Mouse (Mus musculus): ENCODE data around the gene Gm20715. TPM values are rescaled to one million over a fixed set of nuclear protein-coding genes. Genes with fewer than 3 reads are reported as not detected.
A peak's percentile ranks its signal among the peaks of the same experiment; 100 is the strongest.
"Not testable (repeated sequence)": the region's sequence is repeated elsewhere in the genome, so short reads cannot be mapped to it uniquely, and the experiment has no call there.

Gm20715 gene
- total RNA-seq (2021) = not detected

GRCm38 (mm10) chr7:6410043-6410442 is at the start of gene Gm20715:
TSS of gene Gm20715 (plus strand) at chr7:6410277.
- intact Hi-C loops (cut with DNase I) = loop anchor here (5.0 kb wide), 2 partner anchors 48 to 128 kb away; partner anchors contain the start of gene Zfp78
- peak; percentile 96 to 99 for DNase-seq

DNA sequence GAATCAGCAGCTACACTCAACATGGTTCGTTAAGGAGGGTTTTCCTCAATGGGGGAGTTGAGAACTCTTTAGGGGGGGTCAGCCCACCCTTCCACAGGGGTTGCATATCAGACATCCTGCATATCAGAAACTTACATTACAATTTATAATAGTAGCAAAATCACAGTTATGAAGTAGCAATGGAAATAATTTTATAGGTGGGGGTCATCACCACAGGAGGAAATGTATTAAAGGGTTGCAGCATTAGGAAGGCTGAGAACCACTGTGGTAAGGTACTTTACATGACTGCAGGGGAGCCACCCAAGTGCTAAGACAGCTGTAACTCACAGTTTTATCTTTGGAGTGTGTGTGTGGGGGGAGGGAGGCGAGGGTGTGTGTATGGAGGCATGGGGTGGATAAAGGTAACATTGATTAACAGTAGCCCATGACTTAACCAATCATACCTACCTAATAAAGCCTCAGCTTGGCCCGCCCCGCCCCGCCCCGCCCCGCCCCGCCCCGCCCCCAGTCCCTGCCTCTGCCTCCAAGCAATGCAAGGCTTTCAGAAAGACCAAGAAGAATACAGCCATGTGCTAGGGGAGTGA is 49.5 kb upstream of the Gm20715 start:
- intact Hi-C loops (cut with DNase I) = loop anchor here (5.0 to 10.0 kb wide), 4 partner anchors 52 to 917 kb away; partner anchors contain the start of genes Gm20715, Gm45844 and Zim1

GRCm38 (mm10) chr7:6361756-6362155 is 48.3 kb upstream of the Gm20715 start:
- no peak for DNase-seq
- intact Hi-C loops (cut with DNase I) = loop anchor here (2.0 to 10.0 kb wide), 5 partner anchors 51 to 916 kb away; partner anchors contain the start of genes Gm20715, Gm45844 and Zim1

More for the DNA sequence above, 49.5 kb upstream of the Gm20715 start:
- DNase-seq = no peak

DNA sequence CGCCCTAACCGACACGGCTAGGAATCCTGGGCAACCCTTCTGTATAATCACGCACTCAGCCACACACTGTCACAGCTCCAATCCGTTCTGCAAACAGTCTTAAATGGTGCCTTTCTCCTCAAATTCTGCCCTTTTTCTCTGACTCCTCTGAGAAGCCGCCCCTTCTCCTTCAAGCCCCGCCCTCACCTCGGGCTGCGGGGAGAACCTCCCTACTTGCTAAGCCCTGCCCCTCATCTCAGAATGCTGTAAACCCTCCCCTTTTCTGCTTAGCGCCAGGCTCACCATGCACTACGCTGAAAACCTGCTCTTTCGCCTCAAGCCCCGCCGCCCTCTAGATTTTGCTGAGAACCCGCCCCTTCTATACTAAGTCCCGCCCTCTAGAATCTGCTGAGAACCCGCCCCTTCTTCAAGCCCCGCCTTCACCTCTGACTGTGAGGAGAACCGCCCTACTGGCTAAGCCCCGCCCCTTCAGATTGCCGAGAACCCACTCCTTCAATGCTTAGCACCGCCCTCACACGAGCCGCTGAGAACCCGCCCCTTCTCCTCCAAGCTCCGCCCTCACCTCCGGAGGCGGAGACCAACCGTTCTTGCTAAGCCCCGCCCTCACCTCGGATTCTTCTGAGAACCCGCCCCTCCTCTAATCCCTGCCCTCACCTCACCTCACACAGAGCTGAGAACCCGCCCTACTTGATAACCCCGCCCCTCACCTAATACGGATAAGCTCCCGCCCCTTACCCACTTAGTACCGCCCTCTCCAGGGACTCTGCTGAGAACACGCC is 47.6 kb upstream of the Gm20715 start:
- intact Hi-C loops (cut with DNase I) = loop anchor here (2.0 to 10.0 kb wide), 5 partner anchors 50 to 915 kb away; partner anchors contain the start of genes Gm20715, Gm45844 and Zim1
- peak; percentile 98 for DNase-seq

DNA sequence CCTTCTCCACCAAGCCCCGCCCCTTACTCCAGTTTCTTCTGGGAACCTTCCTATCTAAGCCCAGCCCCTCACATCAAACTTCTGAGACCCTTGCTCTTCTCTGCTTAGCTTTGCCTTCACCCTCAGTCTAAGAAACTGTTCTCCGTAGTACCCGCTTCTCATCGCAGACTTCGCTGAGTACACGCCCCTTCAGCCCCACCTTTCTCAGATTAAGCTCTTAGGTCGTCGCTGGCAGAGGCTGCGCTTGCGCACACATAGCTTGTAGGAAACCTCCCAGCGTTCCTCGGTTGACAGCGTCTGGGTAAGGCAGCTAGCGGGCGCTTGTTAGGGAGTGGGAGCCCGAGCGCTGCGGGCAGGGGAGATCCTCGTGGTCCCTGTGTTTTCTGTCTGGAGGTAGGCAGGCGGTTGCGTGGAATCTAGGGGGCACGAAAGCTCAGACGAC is 47.0 kb upstream of the Gm20715 start, which contains the start of gene Zfp78:
TSS of gene Zfp78 (plus strand) at position 234 of the 442 bp plus-strand sequence.
- DNase-seq = no peak
- intact Hi-C loops (cut with DNase I) = loop anchor here (2.0 to 10.0 kb wide), 5 partner anchors 49 to 914 kb away; partner anchors contain the start of genes Gm20715, Gm45844 and Zim1

DNA sequence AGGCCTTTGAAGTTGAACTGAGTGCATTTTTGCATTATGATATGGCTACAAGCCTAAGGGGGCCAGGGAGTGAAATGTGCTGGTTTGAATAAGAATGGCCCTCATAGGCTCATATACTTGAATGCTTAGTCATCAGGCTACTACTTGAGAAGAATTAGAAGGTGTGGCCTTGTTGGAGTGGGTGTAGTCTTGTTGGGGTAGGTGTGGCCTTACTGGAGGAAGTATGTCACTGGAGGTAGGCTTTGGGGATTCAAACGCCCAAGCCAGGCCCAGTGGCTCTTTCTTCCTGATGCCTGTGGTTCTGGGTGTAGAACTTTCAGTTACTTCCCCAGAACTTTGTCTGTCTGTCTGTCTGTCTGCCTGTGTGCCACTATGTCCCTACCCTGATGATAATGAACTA is 45.3 kb upstream of the Gm20715 start:
- no peak for DNase-seq
- intact Hi-C loops (cut with DNase I) = loop anchor here (2.0 to 10.0 kb wide), 5 partner anchors 16 to 913 kb away; partner anchors contain the start of genes Gm20715, Gm45844 and Zim1

- intact Hi-C loops (cut with DNase I) = loop anchor here (10.0 kb wide), 1 partner anchor 328 kb away; the partner anchor contains the start of gene Zim1
- no peak for DNase-seq
These were observed 42.9 kb upstream of the Gm20715 start for GRCm38 (mm10) chr7:6367185-6367584.

GRCm38 (mm10) chr7:6368146-6368545 is 41.9 kb upstream of the Gm20715 start:
- intact Hi-C loops (cut with DNase I) = loop anchor here (10.0 kb wide), 1 partner anchor 327 kb away; the partner anchor contains the start of gene Zim1
- DNase-seq = not testable (repeated sequence)

DNA sequence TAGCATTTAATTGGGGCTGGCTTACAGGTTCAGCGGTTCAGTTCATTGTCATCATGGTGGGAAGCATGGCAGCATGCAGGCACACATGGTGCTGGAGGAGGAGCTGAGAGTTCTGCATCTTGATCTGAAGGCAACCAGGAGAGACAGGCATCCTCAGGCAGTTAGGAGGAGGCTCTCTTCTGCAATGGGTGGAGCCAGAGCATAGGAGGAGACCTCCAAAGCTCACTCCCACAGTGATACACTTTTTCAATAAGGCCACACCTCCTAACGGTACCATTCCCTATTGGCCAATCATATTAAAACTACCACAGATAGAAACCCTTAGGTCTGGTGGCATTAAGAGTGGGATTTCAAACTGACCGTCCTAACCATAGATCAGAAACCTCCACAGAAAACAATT is 40.6 kb upstream of the Gm20715 start:
- no peak for DNase-seq
- intact Hi-C loops (cut with DNase I) = loop anchor here (10.0 kb wide), 1 partner anchor 325 kb away; the partner anchor contains the start of gene Zim1

GRCm38 (mm10) chr7:6372993-6373392 is 37.1 kb upstream of the Gm20715 start:
- DNase-seq = no peak
- intact Hi-C loops (cut with DNase I) = no loop called here

- intact Hi-C loops (cut with DNase I) = no loop called here
- DNase-seq = no peak
These were observed 31.6 kb upstream of the Gm20715 start for GRCm38 (mm10) chr7:6378441-6378840.

DNA sequence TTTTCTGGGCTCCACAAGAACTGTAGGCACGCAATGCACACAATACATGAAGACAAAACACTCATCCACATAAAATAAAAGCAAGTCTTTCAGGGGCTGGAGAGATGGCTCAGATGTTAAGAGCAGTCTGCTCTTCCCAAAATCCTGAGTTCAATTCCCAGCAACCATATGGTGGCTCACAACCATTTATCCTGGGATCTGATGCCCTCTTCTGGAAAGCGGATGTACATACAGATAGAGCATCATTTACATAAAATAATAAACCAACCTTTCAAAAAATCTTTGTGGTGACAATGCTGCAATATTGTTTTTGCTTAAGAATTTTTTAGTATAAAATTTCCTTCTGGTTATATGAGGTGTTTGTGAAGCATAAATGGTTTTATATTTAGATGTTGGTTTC is 28.6 kb upstream of the Gm20715 start:
- intact Hi-C loops (cut with DNase I) = loop anchor here (2.0 kb wide), 1 partner anchor 17 kb away; no protein-coding TSS in a partner anchor
- no peak for DNase-seq

- peak; percentile 96 for DNase-seq
- intact Hi-C loops (cut with DNase I) = no loop called here
These were observed 27.0 kb upstream of the Gm20715 start, which contains the start of gene Zfp28 for GRCm38 (mm10) chr7:6383044-6383455. TSS of gene Zfp28 (plus strand) at chr7:6383295.

- no peak for DNase-seq
- intact Hi-C loops (cut with DNase I) = no loop called here
These were observed 26.1 kb upstream of the Gm20715 start for GRCm38 (mm10) chr7:6384011-6384410.

DNA sequence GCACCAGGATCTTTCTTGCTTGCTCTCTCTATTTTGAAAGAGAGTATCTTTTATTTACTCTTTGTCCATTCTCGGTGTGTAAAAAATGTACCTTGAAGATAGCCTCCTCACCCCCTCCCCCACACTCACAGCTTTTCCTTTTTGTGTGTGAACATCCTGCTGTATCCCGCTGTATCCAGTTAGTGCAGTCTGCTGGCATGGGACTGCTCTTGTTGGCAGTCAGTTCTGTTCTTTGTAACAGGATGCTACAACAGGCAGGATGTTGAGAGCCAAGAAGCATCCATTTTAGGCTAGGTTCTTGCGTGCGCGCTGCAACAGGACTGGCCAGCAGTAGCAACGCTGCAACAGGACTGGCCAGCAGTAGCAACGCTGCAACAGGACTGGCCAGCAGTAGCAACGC is 23.1 kb upstream of the Gm20715 start:
- intact Hi-C loops (cut with DNase I) = no loop called here
- peak; percentile 56 to 59 for DNase-seq

GRCm38 (mm10) chr7:6388971-6389370 is 21.1 kb upstream of the Gm20715 start:
- no peak for DNase-seq
- intact Hi-C loops (cut with DNase I) = no loop called here

DNA sequence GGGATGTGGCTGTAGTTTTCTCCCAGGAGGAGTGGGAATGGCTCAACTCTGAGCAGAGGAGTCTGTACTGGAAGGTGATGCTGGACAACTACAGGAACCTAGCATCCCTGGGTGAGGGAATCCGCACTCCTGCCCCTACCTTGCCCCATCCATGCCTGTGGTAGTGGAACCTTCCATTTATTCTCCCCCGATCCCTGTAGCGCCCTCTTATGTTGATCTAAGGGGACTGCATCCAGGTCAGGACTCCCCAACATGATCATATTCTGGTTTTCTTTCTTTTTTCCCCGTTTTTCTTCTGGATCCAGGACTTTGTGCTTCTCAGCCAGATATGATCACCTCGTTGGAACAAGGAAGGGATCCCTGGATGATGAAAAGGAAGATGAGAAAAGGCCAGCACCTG is 20.6 kb upstream of the Gm20715 start:
- no peak for DNase-seq
- intact Hi-C loops (cut with DNase I) = no loop called here

GRCm38 (mm10) chr7:6397996-6398975 is 11.8 kb upstream of the Gm20715 start, which contains the start of gene Smim17:
TSS of gene Smim17 (plus strand) at chr7:6398715.
- intact Hi-C loops (cut with DNase I) = no loop called here
- peak; percentile 46 to 58 for DNase-seq

- DNase-seq = no peak
- intact Hi-C loops (cut with DNase I) = loop anchor here (5.0 kb wide), 2 partner anchors 53 to 133 kb away; partner anchors contain the start of gene Zfp78
These were observed 4.8 kb downstream of the Gm20715 start for GRCm38 (mm10) chr7:6414626-6415441.

Data from heart, postnatal 10 days (tissue).